Mouse (Mus musculus) liver, embryonic 15.5 days (tissue): ENCODE results near the gene Adamts2. TPM values are rescaled to one million over a fixed set of nuclear protein-coding genes. Genes with fewer than 3 reads are reported as not detected.

ENCODE experiments used
- ATAC-seq: fragments of 200-750 bp; cut with Nextera tagmentation; 2 replicates; pipeline ENCODE4 v1.8.0; 2017; ENCODE audit warnings: moderate number of reproducible peaks, mild to moderate bottlenecking, moderate library complexity; ENCODE audit not compliant: insufficient read depth
- H3K27ac ChIP-seq: fragments of 300-500 bp; sonication (generic); replicated peaks from 2 replicates; pipeline ENCODE4 v1.5.1; 2015; ENCODE audit warnings: mild to moderate bottlenecking, inconsistent platforms
- H3K27me3 ChIP-seq: fragments of 300-500 bp; sonication (generic); 2 replicates; pipeline ENCODE4 v1.6.1; 2015; ENCODE audit warnings: mild to moderate bottlenecking, inconsistent platforms
- H3K36me3 ChIP-seq: fragments of 300-500 bp; sonication (generic); replicated peaks from 2 replicates; pipeline ENCODE4 v1.6.1; 2015; ENCODE audit warnings: moderate library complexity, mild to moderate bottlenecking, inconsistent platforms
- H3K4me1 ChIP-seq: fragments of 300-500 bp; sonication (generic); replicated peaks from 2 replicates; pipeline ENCODE4 v1.6.1; 2015; ENCODE audit warnings: inconsistent platforms
- H3K4me2 ChIP-seq: fragments of 300-500 bp; sonication (generic); 2 replicates; pipeline ENCODE4 v1.6.1; 2015; ENCODE audit warnings: moderate library complexity, mild to moderate bottlenecking, inconsistent platforms
- H3K4me3 ChIP-seq: fragments of 300-500 bp; sonication (generic); replicated peaks from 2 replicates; pipeline ENCODE4 v1.5.1; 2015; ENCODE audit warnings: mild to moderate bottlenecking, inconsistent platforms
- H3K9ac ChIP-seq: fragments of 300-500 bp; sonication (generic); 2 replicates; pipeline ENCODE4 v1.6.1; 2015; ENCODE audit warnings: moderate library complexity, mild to moderate bottlenecking, inconsistent platforms
- H3K9me3 ChIP-seq: fragments of 300-500 bp; sonication (generic); replicated peaks from 2 replicates; pipeline ENCODE4 v1.6.1; 2016; ENCODE audit warnings: inconsistent platforms
- WGBS: fragments of 180-500 bp; shearing (Covaris S2); methylation state at CpG from one replicate; pipeline ENCODE4 v1.1.7; 2015; ENCODE audit warnings: mixed read lengths; ENCODE audit not compliant: insufficient replicate concordance; 5-methylcytosine and 5-hydroxymethylcytosine counted together
- polyA plus RNA-seq: library from polyadenylated mRNA; unstranded; fragments of >200 nt; fragmentation: Nextera tagmentation; extraction: Ambion mirVana; gene quantifications from 2 replicates; pipeline ENCODE4 v1.2.1, GENCODE M21; 2015

Adamts2 gene
- 1.4 and 1.9 TPM in 2 replicates for polyA plus RNA-seq

DNA sequence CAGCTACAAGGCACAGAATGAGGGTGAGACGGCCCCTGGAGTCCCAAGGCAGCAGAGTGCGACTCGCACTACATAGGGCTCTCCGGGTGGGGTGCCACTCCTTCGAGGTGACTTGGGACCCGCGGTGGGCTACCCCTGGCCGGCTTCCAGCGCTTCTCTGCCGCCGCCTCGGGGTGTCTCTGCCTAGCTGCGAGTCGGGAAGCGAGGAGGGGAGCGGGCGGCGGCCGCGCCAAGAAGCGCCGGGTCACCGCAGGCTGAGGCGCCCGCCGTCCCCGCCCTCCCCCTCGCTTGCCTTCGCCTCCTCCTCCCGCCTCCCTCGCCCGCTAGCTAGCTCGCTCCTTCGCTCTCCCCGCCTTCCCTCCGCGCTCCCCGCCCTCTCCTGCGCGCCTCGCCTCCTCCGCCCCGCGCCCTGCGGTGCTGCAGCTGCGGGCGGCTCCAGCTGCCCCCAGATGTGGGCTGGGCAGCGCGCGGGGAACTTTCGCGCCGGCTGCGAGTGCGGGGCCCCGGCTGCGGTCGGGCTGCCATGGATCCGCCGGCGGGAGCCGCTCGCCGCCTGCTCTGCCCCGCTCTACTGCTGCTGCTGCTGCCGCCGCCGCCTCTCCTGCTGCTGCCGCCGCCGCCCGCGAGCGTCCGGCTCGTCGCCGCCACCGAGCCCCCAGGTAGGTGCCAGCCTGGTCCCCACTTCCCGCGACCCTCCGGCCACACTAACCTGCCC, at the start of gene Adamts2:
TSS of gene Adamts2 (plus strand) at position 444 of the 715 bp plus-strand sequence.
- no peak within 1 kb of the TSS for H3K27ac ChIP-seq
- no peaks in the 10 kb centered on the region for H3K9me3 ChIP-seq
- no peak for ATAC-seq
- peak within 1 kb of the TSS; percentile 54 for H3K4me2 ChIP-seq
- WGBS = 1% methylated on average over 63 of the region's 82 CpGs
- H3K9ac ChIP-seq = no peak within 1 kb of the TSS
- H3K4me1 ChIP-seq = no peaks in the 10 kb centered on the region
- H3K27me3 ChIP-seq = peaks cover 68% of the 10 kb centered on the region
- peak within 1 kb of the TSS; percentile 43 for H3K4me3 ChIP-seq
- H3K36me3 ChIP-seq = no peaks in the 10 kb centered on the region

DNA sequence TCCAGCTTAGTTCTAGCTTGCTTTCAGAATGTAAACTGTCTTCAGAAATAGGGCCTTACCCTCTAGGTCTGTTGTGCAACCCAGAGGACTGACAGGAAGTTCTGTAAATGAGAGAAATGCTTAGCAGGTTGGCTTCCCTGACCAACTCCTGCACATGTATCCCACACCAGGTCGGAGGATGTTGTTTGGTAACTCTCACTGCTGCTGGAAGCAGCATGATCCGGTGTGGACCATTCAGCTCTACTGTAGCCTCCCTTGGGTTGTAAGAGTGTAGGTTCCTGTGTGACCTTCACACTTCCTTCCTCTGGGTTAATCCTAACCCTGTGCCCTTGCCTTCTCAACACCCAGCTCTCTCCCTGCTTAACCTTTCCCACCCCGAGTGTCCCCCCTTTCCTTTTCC, 44.8 kb upstream of the Adamts2 start:
- Histone ChIP-seq H3K4me3 (no peak overlapping the region), H3K36me3 (no peaks in the 10 kb centered on the region), H3K9ac (no peak overlapping the region), H3K27me3 (no peaks in the 10 kb centered on the region), H3K4me2 (no peak overlapping the region), H3K4me1 (no peaks in the 10 kb centered on the region), H3K9me3 (no peaks in the 10 kb centered on the region), H3K27ac (no peak overlapping the region)
- 57% methylated on average over 3 of the region's 3 CpGs for WGBS
- no peak for ATAC-seq

GRCm38 (mm10) chr11:50559108-50559507, 42.8 kb upstream of the Adamts2 start:
- ATAC-seq = no peak

DNA sequence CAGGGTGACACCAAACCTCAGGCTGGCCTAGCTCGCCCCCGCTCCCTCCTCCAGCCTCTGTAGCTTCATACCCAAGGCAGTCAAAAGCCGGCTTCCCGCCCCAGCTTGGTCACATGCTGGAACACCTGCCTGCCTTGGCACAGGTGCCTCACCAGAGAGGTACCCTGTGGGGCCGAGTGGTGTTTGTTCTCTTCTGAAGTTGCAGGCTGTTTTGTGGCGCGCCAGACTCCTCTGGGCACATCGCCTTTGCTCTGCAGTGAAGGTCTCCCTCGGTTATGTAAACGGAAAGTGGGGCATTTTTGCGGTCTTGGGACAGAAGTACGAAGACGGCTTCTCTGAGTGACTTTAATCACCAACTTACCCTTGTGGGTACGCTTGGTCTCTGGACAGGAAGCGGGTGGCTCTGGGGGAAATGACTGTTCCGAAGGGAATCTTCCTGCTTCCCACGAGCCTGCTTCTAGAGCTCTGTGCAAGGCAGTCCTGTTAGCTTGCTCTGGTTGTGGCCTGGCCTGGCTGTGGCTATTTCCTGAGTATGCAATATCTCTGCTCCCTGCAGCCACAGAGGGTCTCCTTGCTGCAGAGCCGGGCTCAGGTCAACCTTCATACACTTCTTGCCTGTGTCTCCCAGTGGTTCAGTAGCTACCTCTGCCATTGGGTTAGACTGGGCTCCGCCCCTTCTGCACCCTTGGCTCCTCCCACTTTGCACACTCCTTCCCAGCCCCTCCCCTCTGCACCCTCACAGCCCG, 36.2 kb upstream of the Adamts2 start:
- H3K4me3 ChIP-seq = no peak overlapping the region
- no peaks in the 10 kb centered on the region for H3K36me3 ChIP-seq
- no peaks in the 10 kb centered on the region for H3K27me3 ChIP-seq
- H3K4me1 ChIP-seq = peaks cover 4% of the 10 kb centered on the region; the same call in 1 of the 2 replicates
- peak overlapping the region; percentile 44 for H3K4me2 ChIP-seq
- H3K27ac ChIP-seq = no peak overlapping the region
- WGBS = 13% methylated on average over 20 of the region's 20 CpGs
- H3K9ac ChIP-seq = no peak overlapping the region
- ATAC-seq = peak; percentile 31
- no peaks in the 10 kb centered on the region for H3K9me3 ChIP-seq

More at GRCm38 (mm10) chr11:50559108-50559507, 42.8 kb upstream of the Adamts2 start:
- no peak overlapping the region for H3K4me3 ChIP-seq
- H3K27ac ChIP-seq = no peak overlapping the region
- H3K27me3 ChIP-seq = no peaks in the 10 kb centered on the region
- no peaks in the 10 kb centered on the region for H3K4me1 ChIP-seq
- no peaks in the 10 kb centered on the region for H3K36me3 ChIP-seq
- H3K4me2 ChIP-seq = no peak overlapping the region
- no peaks in the 10 kb centered on the region for H3K9me3 ChIP-seq
- no peak overlapping the region for H3K9ac ChIP-seq
- 32% methylated on average over 4 of the region's 4 CpGs for WGBS

- Histone ChIP-seq H3K4me1 (no peaks in the 10 kb centered on the region), H3K9ac (no peak overlapping the region), H3K27me3 (no peaks in the 10 kb centered on the region), H3K4me3 (no peak overlapping the region), H3K27ac (no peak overlapping the region), H3K4me2 (no peak overlapping the region), H3K9me3 (no peaks in the 10 kb centered on the region), H3K36me3 (no peaks in the 10 kb centered on the region)
- 56% methylated on average over 6 of the region's 6 CpGs for WGBS
- no peak for ATAC-seq
Measured at GRCm38 (mm10) chr11:50571448-50571847, 30.4 kb upstream of the Adamts2 start.

DNA sequence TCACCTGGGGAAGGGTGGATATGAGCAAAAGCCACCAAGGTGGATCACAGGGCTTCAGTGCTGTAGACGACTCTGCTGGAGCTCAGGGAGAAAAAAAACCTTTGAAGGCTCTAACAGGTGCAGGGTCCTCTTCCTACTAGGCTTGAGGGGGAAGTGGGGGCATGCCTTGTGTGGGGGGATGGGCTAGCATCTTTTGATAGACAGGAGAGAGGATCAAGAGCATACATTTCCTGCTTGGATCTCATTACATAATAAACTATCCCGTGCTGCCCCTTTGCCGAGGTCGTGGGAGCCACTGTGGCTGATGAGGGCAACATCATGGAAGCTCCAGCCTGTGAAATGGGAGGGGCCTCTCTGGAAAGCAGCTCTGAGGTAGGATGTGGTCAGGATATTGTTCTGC, 25.4 kb upstream of the Adamts2 start:
- H3K27me3 ChIP-seq = no peaks in the 10 kb centered on the region
- H3K4me2 ChIP-seq = no peak overlapping the region
- no peak for ATAC-seq
- no peaks in the 10 kb centered on the region for H3K4me1 ChIP-seq
- H3K4me3 ChIP-seq = no peak overlapping the region
- H3K9me3 ChIP-seq = no peaks in the 10 kb centered on the region
- H3K36me3 ChIP-seq = no peaks in the 10 kb centered on the region
- H3K9ac ChIP-seq = no peak overlapping the region
- 12% methylated on average over 4 of the region's 4 CpGs for WGBS
- no peak overlapping the region for H3K27ac ChIP-seq

DNA sequence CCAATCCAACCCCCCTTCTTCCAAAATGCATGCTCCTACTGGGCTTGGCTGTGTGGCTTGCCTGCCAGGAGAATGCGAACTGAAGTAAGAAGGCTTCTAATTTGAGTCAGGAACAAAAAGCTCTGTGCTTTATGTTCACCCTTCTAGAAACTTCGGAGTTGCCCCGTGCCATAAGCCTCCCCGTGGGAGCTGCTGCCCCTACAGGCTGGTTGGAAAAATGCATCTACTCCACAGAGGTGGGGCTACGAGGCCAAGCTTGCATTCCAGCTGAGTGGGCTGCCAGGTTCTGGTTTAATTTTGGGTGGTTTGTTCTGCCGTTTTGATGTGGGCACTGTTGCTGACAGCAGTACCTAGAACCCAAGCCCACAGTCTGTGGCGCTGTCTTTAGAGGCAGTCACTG, 14.9 kb upstream of the Adamts2 start:
- H3K27me3 ChIP-seq = no peaks in the 10 kb centered on the region

DNA sequence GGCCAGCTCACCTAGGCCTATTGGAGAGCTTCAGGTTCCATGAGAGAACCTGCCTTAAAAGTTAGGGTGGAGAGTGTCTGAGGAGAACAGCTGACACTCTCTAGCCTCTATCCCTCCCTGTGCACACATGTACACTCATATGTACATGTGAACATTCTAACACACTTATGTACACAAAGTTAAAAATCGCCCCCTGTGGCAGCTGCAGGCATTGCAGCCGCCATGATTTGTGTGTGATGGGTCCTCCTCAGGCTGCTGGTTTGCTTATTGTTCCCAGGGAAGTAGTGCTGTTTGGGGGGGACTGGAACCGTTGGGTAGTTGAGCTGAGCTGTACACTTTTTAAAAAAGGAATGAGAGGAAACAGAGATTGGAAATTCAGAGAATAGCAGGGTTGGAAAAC, 14.1 kb upstream of the Adamts2 start:
- Histone ChIP-seq H3K4me2 (no peak overlapping the region), H3K9me3 (no peaks in the 10 kb centered on the region), H3K36me3 (no peaks in the 10 kb centered on the region), H3K9ac (no peak overlapping the region), H3K4me1 (no peaks in the 10 kb centered on the region), H3K27me3 (no peaks in the 10 kb centered on the region), H3K4me3 (no peak overlapping the region), H3K27ac (no peak overlapping the region)
- no peak for ATAC-seq
- WGBS = 3% methylated on average over 3 of the region's 3 CpGs

More for the DNA sequence above, 14.9 kb upstream of the Adamts2 start:
- no peak for ATAC-seq
- H3K4me1 ChIP-seq = no peaks in the 10 kb centered on the region
- H3K4me3 ChIP-seq = no peak overlapping the region
- no peak overlapping the region for H3K9ac ChIP-seq
- no peaks in the 10 kb centered on the region for H3K36me3 ChIP-seq
- no peak overlapping the region for H3K4me2 ChIP-seq
- 34% methylated on average over 7 of the region's 7 CpGs for WGBS
- no peaks in the 10 kb centered on the region for H3K9me3 ChIP-seq
- no peak overlapping the region for H3K27ac ChIP-seq

- H3K27me3 ChIP-seq = no peaks in the 10 kb centered on the region
- H3K36me3 ChIP-seq = no peaks in the 10 kb centered on the region
- H3K4me3 ChIP-seq = no peak overlapping the region
- no peak overlapping the region for H3K4me2 ChIP-seq
- H3K9me3 ChIP-seq = no peaks in the 10 kb centered on the region
- H3K27ac ChIP-seq = no peak overlapping the region
- ATAC-seq = no peak
- H3K4me1 ChIP-seq = no peaks in the 10 kb centered on the region
- 25% methylated on average over 11 of the region's 11 CpGs for WGBS
- H3K9ac ChIP-seq = no peak overlapping the region
Measured at GRCm38 (mm10) chr11:50589060-50589459, 12.8 kb upstream of the Adamts2 start.

DNA sequence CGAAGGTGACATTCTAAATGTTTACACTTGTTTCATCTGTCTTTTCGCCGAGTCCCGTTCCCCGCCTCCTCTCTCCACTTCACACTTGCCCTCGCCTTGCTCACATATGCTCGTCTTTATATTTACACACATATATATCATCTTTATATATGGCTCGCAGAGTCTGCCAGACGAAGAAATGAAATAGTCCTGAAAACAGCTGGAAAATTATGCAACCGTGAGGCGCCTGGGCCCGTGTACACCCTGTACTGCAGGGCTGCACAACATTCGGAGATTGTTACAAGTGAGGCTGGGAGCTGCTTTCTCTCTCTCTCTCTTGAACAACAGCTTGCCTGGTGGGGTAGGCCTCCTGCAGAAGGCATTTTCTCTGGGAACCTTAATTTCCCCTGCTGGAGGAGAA, 10.8 kb upstream of the Adamts2 start:
- no peak overlapping the region for H3K4me3 ChIP-seq
- H3K27me3 ChIP-seq = no peaks in the 10 kb centered on the region
- no peak for ATAC-seq
- WGBS = 70% methylated on average over 13 of the region's 13 CpGs
- no peaks in the 10 kb centered on the region for H3K36me3 ChIP-seq
- no peak overlapping the region for H3K4me2 ChIP-seq
- H3K27ac ChIP-seq = no peak overlapping the region
- H3K9me3 ChIP-seq = no peaks in the 10 kb centered on the region
- H3K4me1 ChIP-seq = no peaks in the 10 kb centered on the region
- no peak overlapping the region for H3K9ac ChIP-seq

GRCm38 (mm10) chr11:50592892-50593553, 8.9 kb upstream of the Adamts2 start:
- Histone ChIP-seq H3K4me2 (no peak overlapping the region), H3K4me3 (no peak overlapping the region), H3K4me1 (no peaks in the 10 kb centered on the region), H3K27ac (no peak overlapping the region), H3K36me3 (no peaks in the 10 kb centered on the region), H3K9ac (no peak overlapping the region), H3K27me3 (no peaks in the 10 kb centered on the region; the same call in 1 of the 2 replicates), H3K9me3 (no peaks in the 10 kb centered on the region)
- no peak for ATAC-seq
- WGBS = 63% methylated on average over 16 of the region's 16 CpGs
